Mouse (Mus musculus) right cerebral cortex, adult 2 months (tissue): ENCODE data around the gene Nr3c2.

Experiments
- DNase-seq, 2 experiments: peaks; one replicate each; pipeline ENCODE4 v3.0.0; 2021 to 2022; ENCODE audit warnings: low spot score in 2 of 2

Gene Nr3c2

GRCm38 (mm10) chr8:77170439-77170759, 271.2 kb downstream of the Nr3c2 start:
- no peak for DNase-seq

- no peak for DNase-seq
Measured at GRCm38 (mm10) chr8:77173075-77173657, 273.9 kb downstream of the Nr3c2 start.

GRCm38 (mm10) chr8:77173736-77174135, 274.5 kb downstream of the Nr3c2 start:
- DNase-seq, result no peak

- no peak for DNase-seq
Measured at GRCm38 (mm10) chr8:77175471-77175870, 276.2 kb downstream of the Nr3c2 start.

GRCm38 (mm10) chr8:77176343-77176742, 277.1 kb downstream of the Nr3c2 start:
- DNase-seq, result no peak

GRCm38 (mm10) chr8:77185816-77186215, 286.6 kb downstream of the Nr3c2 start:
- DNase-seq, result no peak

GRCm38 (mm10) chr8:77186914-77187536, 287.8 kb downstream of the Nr3c2 start:
- DNase-seq, result peak in 1 of 2 experiments; percentile 15

- DNase-seq, result no peak
Measured at GRCm38 (mm10) chr8:77187748-77188147, 288.5 kb downstream of the Nr3c2 start.

- no peak for DNase-seq
Measured at GRCm38 (mm10) chr8:77188298-77188697, 289.1 kb downstream of the Nr3c2 start.

- peak; percentile 53 to 58 for DNase-seq
Measured at GRCm38 (mm10) chr8:77189318-77189717, 290.1 kb downstream of the Nr3c2 start.

- no peak for DNase-seq
Measured at GRCm38 (mm10) chr8:77190393-77190792, 291.2 kb downstream of the Nr3c2 start.

- no peak for DNase-seq
Measured at GRCm38 (mm10) chr8:77209297-77209696, 310.1 kb downstream of the Nr3c2 start.

- DNase-seq, result no peak
Measured at GRCm38 (mm10) chr8:77213893-77214464, 314.7 kb downstream of the Nr3c2 start.

- DNase-seq, result no peak
Measured at GRCm38 (mm10) chr8:77214665-77215064, 315.4 kb downstream of the Nr3c2 start.

GRCm38 (mm10) chr8:77215191-77215590, 315.9 kb downstream of the Nr3c2 start:
- no peak for DNase-seq

GRCm38 (mm10) chr8:77223123-77223522, 323.9 kb downstream of the Nr3c2 start:
- no peak for DNase-seq

GRCm38 (mm10) chr8:77227742-77228141, 328.5 kb downstream of the Nr3c2 start:
- no peak for DNase-seq

- DNase-seq, result no peak
Measured at GRCm38 (mm10) chr8:77228688-77229087, 329.4 kb downstream of the Nr3c2 start.

- no peak for DNase-seq
Measured at GRCm38 (mm10) chr8:77231211-77231610, 332.0 kb downstream of the Nr3c2 start.

GRCm38 (mm10) chr8:77231834-77232233, 332.6 kb downstream of the Nr3c2 start:
- no peak for DNase-seq

- DNase-seq, result no peak
Measured at GRCm38 (mm10) chr8:77232411-77232810, 333.2 kb downstream of the Nr3c2 start.

GRCm38 (mm10) chr8:77236701-77237100, 337.5 kb downstream of the Nr3c2 start:
- no peak for DNase-seq

GRCm38 (mm10) chr8:77239462-77239861, 340.2 kb downstream of the Nr3c2 start:
- no peak for DNase-seq

GRCm38 (mm10) chr8:77241381-77241780, 342.1 kb downstream of the Nr3c2 start:
- no peak for DNase-seq
